Mouse (Mus musculus) ES-Bruce4 (cell line): ENCODE data around the gene Gm14443. TPM values are rescaled to one million over a fixed set of nuclear protein-coding genes. Genes with fewer than 3 reads are reported as not detected.
"Not testable (repeated sequence)": the region's sequence is repeated elsewhere in the genome, so short reads cannot be mapped to it uniquely, and the experiment has no call there.

Experiments used
- H3K27ac ChIP-seq: 2 replicates; pipeline ENCODE4 v1.5.1; 2012; ENCODE audit warnings: low read length, inconsistent platforms; ENCODE audit not compliant: insufficient read depth
- H3K27me3 ChIP-seq: 2 replicates; pipeline ENCODE4 v1.6.1; 2012; ENCODE audit warnings: mild to moderate bottlenecking, low read length, inconsistent platforms; ENCODE audit not compliant: control insufficient read depth, poor library complexity, insufficient read depth, severe bottlenecking
- H3K36me3 ChIP-seq: 2 replicates; pipeline ENCODE4 v1.6.1; 2012; ENCODE audit warnings: inconsistent platforms, mild to moderate bottlenecking, low read length, moderate library complexity; ENCODE audit not compliant: control insufficient read depth, poor library complexity, insufficient read depth, severe bottlenecking
- H3K4me1 ChIP-seq: one replicate; pipeline ENCODE4 v1.8.1; 2011; ENCODE audit warnings: low read length; ENCODE audit not compliant: control insufficient read depth, insufficient read depth
- H3K4me3 ChIP-seq: 2 replicates; pipeline ENCODE4 v1.5.1; 2011; ENCODE audit warnings: low read depth, mild to moderate bottlenecking, low read length
- H3K9ac ChIP-seq: 2 replicates; pipeline ENCODE4 v1.6.1; 2012; ENCODE audit warnings: low read depth, mild to moderate bottlenecking, inconsistent platforms; ENCODE audit not compliant: poor library complexity, severe bottlenecking
- H3K9me3 ChIP-seq: replicated peaks from 2 replicates; pipeline ENCODE4 v1.6.1; 2012; ENCODE audit warnings: mild to moderate bottlenecking, low read length, inconsistent platforms; ENCODE audit not compliant: control insufficient read depth, poor library complexity, insufficient read depth, severe bottlenecking
- CTCF ChIP-seq: IDR thresholded peaks from one replicate; pipeline ENCODE4 v1.8.1; 2011; ENCODE audit warnings: low read depth, low read length
- EP300 ChIP-seq: IDR thresholded peaks from 2 replicates; pipeline ENCODE4 v1.6.1; 2011; ENCODE audit warnings: low read depth, low read length; ENCODE audit not compliant: insufficient read depth
- POLR2A ChIP-seq: IDR thresholded peaks from one replicate; pipeline ENCODE4 v1.8.1; 2011; ENCODE audit warnings: low read length; ENCODE audit not compliant: insufficient read depth
- polyA plus RNA-seq: library from polyadenylated mRNA; stranded (reverse); fragments of >200 nt; gene quantifications from 2 replicates; pipeline ENCODE4 v1.2.4, GENCODE M21; 2011; ENCODE audit warnings: low read depth; ENCODE audit not compliant: missing spikeins, insufficient read depth, insufficient read length

Gene Gm14443
- 8.1 and 9.3 TPM in 2 replicates for polyA plus RNA-seq

DNA sequence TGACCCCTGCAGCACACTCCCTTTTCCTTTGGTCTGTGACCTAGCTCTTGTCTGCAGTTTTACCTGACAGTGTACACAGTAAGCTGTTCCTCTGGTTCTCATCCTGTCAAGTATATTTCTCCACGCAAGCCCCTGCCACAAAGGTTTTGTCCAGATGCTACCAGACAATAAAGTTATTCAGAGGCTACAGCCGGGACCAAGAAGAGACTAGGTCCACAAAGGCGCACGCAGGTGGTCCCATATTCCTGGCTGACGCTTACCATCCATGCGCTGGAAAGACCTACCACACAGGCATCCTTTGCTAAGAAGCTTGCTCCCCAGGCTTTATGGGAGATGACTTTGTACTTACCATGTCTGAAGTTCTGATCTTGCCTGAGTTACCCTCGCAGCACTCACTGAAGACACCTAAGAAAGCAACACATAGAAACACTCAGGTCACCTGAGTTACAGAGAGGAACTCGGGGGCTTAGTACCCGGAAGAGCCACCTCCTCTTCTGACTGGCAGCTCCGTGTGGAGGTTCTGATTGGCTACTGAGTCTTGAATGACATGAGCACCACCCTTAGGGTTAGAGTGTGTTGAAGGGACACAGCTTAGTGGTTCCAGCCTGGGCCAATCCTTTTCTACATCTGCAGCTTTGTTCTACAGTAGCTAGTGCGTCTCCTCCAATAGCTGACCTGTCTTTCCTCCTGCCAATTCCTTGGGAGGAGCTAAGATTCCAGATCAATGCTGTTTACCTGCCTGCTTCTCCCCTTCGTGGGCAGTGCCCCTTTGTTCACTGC, at the start of gene Gm14443:
Gm14443 (minus strand) TSS at position 471 of the 780 bp plus-strand sequence.
- H3K4me1 ChIP-seq, H3K27me3 ChIP-seq, H3K36me3 ChIP-seq, H3K9me3 ChIP-seq: not testable (repeated sequence)
- H3K4me3 ChIP-seq: peak within 1 kb of the TSS; percentile 93
- H3K27ac ChIP-seq: peak within 1 kb of the TSS; percentile 37
- H3K9ac ChIP-seq: peak within 1 kb of the TSS; percentile 64

DNA sequence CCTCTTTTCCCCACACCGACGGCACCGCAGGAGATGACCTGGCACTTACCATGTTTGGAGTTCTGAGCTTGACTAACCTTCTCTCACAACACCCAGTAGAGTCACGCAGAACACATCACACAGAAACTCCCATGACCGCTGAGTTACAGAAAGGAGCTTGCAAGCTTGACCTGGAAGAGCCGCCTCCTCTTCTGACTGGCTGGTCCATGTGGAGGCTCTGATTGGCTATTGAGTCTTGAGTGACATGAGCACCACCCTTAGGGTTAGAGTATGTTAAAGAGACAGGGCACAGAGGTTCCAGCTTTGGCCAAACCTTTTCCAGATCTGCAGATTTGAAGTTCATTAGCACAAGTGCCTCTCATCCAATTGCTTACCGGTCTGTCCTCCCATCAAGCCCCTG, 31.1 kb upstream of the Gm14443 start, which contains the start of gene Gm14391:
Gm14391 (minus strand) TSS at position 186 of the 400 bp plus-strand sequence.
- not testable (repeated sequence) for H3K4me1 ChIP-seq

GRCm38 (mm10) chr2:175179008-175179407, 3.3 kb upstream of the Gm14443 start:
- H3K4me1 ChIP-seq: not testable (repeated sequence)

More for the DNA sequence above, 31.1 kb upstream of the Gm14443 start, which contains the start of gene Gm14391:
- not testable (repeated sequence) for H3K36me3 ChIP-seq, H3K27ac ChIP-seq, H3K9me3 ChIP-seq, H3K4me3 ChIP-seq, H3K9ac ChIP-seq, H3K27me3 ChIP-seq

GRCm38 (mm10) chr2:175176312-175176711, 641 bp upstream of the Gm14443 start:
- no peaks in the 10 kb centered on the region for H3K9me3 ChIP-seq
- peak overlapping the region; percentile 49; the same call in 1 of the 2 replicates for H3K9ac ChIP-seq
- no peak overlapping the region for H3K4me3 ChIP-seq
- no peaks in the 10 kb centered on the region for H3K27me3 ChIP-seq
- TF ChIP-seq CTCF: no peak
- TF ChIP-seq EP300: no peak
- TF ChIP-seq POLR2A: no peak
- no peaks in the 10 kb centered on the region for H3K4me1 ChIP-seq
- H3K27ac ChIP-seq: peak overlapping the region; percentile 37
- H3K36me3 ChIP-seq: no peaks in the 10 kb centered on the region; the same call in 1 of the 2 replicates

More at GRCm38 (mm10) chr2:175179008-175179407, 3.3 kb upstream of the Gm14443 start:
- H3K9me3 ChIP-seq, H3K27me3 ChIP-seq, H3K9ac ChIP-seq, H3K36me3 ChIP-seq, H3K4me3 ChIP-seq, H3K27ac ChIP-seq: not testable (repeated sequence)

- H3K9ac ChIP-seq, H3K36me3 ChIP-seq, H3K4me3 ChIP-seq, H3K27ac ChIP-seq, H3K9me3 ChIP-seq, H3K4me1 ChIP-seq, H3K27me3 ChIP-seq: not testable (repeated sequence)
Measured at GRCm38 (mm10) chr2:175174058-175174457, 1.6 kb downstream of the Gm14443 start.

GRCm38 (mm10) chr2:175172906-175173595, 2.6 kb downstream of the Gm14443 start:
- H3K4me3 ChIP-seq, H3K9ac ChIP-seq, H3K27ac ChIP-seq, H3K9me3 ChIP-seq, H3K27me3 ChIP-seq, H3K4me1 ChIP-seq, H3K36me3 ChIP-seq: not testable (repeated sequence)
